Mouse (Mus musculus) thymus, adult 2 months (tissue): ENCODE data around the gene Adgre5. TPM values are rescaled to one million over a fixed set of nuclear protein-coding genes. Genes with fewer than 3 reads are reported as not detected.

Experiments
- DNase-seq: peaks from one replicate; pipeline ENCODE4 v3.0.0; 2021
- H3K27ac ChIP-seq: fragments of 200-500 bp; 2 replicates; pipeline ENCODE4 v1.5.1; 2012; ENCODE audit warnings: low read length, control low read depth; ENCODE audit not compliant: control insufficient read depth, insufficient read depth
- H3K27me3 ChIP-seq: fragments of 200-500 bp; 2 replicates; pipeline ENCODE4 v1.6.1; 2012; ENCODE audit warnings: mild to moderate bottlenecking, low read length, moderate library complexity, mixed read lengths; ENCODE audit not compliant: control insufficient read depth, insufficient read depth
- H3K36me3 ChIP-seq: fragments of 200-500 bp; 2 replicates; pipeline ENCODE4 v1.6.1; 2012; ENCODE audit warnings: mild to moderate bottlenecking, low read length, moderate library complexity; ENCODE audit not compliant: control insufficient read depth, insufficient read depth
- H3K4me1 ChIP-seq: fragments of 200-500 bp; replicated peaks from 2 replicates; pipeline ENCODE4 v1.6.1; 2012; ENCODE audit warnings: low read length; ENCODE audit not compliant: control insufficient read depth, insufficient read depth
- H3K4me3 ChIP-seq: fragments of 200-500 bp; 2 replicates; pipeline ENCODE4 v1.5.1; 2012; ENCODE audit warnings: mild to moderate bottlenecking, low read length, control low read depth, moderate library complexity; ENCODE audit not compliant: control insufficient read depth, insufficient read depth
- CTCF ChIP-seq: fragments of 200-500 bp; IDR thresholded peaks from 2 replicates; pipeline ENCODE4 v1.5.1; 2012; ENCODE audit warnings: mild to moderate bottlenecking, control low read depth, low read length, moderate library complexity, borderline replicate concordance; ENCODE audit not compliant: control insufficient read depth, poor library complexity, insufficient read depth; ENCODE audit errors: extremely low read depth
- POLR2A ChIP-seq: fragments of 200-500 bp; IDR thresholded peaks from 2 replicates; pipeline ENCODE4 v1.6.1; 2012; ENCODE audit warnings: mild to moderate bottlenecking, low read length, control low read depth, moderate library complexity; ENCODE audit not compliant: control insufficient read depth, poor library complexity, insufficient read depth; ENCODE audit errors: extremely low read depth
- WGBS: fragments of 180-500 bp; shearing (Covaris S2); methylation state at CpG from one replicate; pipeline ENCODE4 v1.1.7; 2018; 5-methylcytosine and 5-hydroxymethylcytosine counted together
- polyA plus RNA-seq: library from polyadenylated mRNA; depleted of rRNA; stranded (reverse); fragments of >200 nt; gene quantifications from 2 replicates; pipeline ENCODE4 v1.2.3, GENCODE M21; 2012

Adgre5 gene
- polyA plus RNA-seq, 1 experiment: 190 TPM

- H3K27me3 ChIP-seq: no peaks in the 10 kb centered on the region
- TF ChIP-seq POLR2A (no peak), CTCF (no peak)
- no peak for DNase-seq
- H3K27ac ChIP-seq: peak overlapping the region; percentile 45
- peak overlapping the region; percentile 81 for H3K4me3 ChIP-seq
- peaks cover 4% of the 10 kb centered on the region for H3K36me3 ChIP-seq
- H3K4me1 ChIP-seq: peaks cover 48% of the 10 kb centered on the region
- 25% methylated on average over 19 of the region's 19 CpGs for WGBS
Measured at GRCm38 (mm10) chr8:83697374-83698220, 43.5 kb downstream of the Adgre5 start.

GRCm38 (mm10) chr8:83695351-83696106, 45.6 kb downstream of the Adgre5 start:
- Histone ChIP-seq H3K27ac (peak overlapping the region; percentile 60), H3K4me3 (no peak overlapping the region), H3K27me3 (no peaks in the 10 kb centered on the region), H3K4me1 (peaks cover 48% of the 10 kb centered on the region), H3K36me3 (peaks cover 24% of the 10 kb centered on the region)
- WGBS: 54% methylated on average over 10 of the region's 17 CpGs
- peak; percentile 47 for DNase-seq
- TF ChIP-seq POLR2A: no peak
- no peak for TF ChIP-seq CTCF

GRCm38 (mm10) chr8:83694369-83695160, 46.6 kb downstream of the Adgre5 start:
- DNase-seq: no peak
- H3K36me3 ChIP-seq: peaks cover 33% of the 10 kb centered on the region
- no peak overlapping the region for H3K4me3 ChIP-seq
- peak overlapping the region; percentile 55 for H3K27ac ChIP-seq
- peaks cover 44% of the 10 kb centered on the region for H3K4me1 ChIP-seq
- TF ChIP-seq POLR2A (no peak), CTCF (no peak)
- H3K27me3 ChIP-seq: no peaks in the 10 kb centered on the region
- 63% methylated on average over 11 of the region's 11 CpGs for WGBS

GRCm38 (mm10) chr8:83693609-83694236, 47.4 kb downstream of the Adgre5 start:
- H3K4me3 ChIP-seq: peak overlapping the region; percentile 27

GRCm38 (mm10) chr8:83689264-83689663, 51.9 kb downstream of the Adgre5 start:
- Histone ChIP-seq H3K4me1 (peaks cover 10% of the 10 kb centered on the region), H3K4me3 (no peak overlapping the region), H3K27ac (no peak overlapping the region), H3K27me3 (no peaks in the 10 kb centered on the region), H3K36me3 (peaks cover 62% of the 10 kb centered on the region)
- 96% methylated on average over 6 of the region's 6 CpGs for WGBS
- DNase-seq: no peak
- TF ChIP-seq CTCF (no peak), POLR2A (no peak)

More at GRCm38 (mm10) chr8:83693609-83694236, 47.4 kb downstream of the Adgre5 start:
- Histone ChIP-seq H3K36me3 (peaks cover 39% of the 10 kb centered on the region), H3K27ac (0 out of 2 replicates have a peak overlapping the region, but pooled peaks have one; percentile 25), H3K4me1 (peaks cover 44% of the 10 kb centered on the region), H3K27me3 (no peaks in the 10 kb centered on the region)
- no peak for TF ChIP-seq POLR2A
- TF ChIP-seq CTCF: 0 out of 2 replicates have a peak, but pooled peaks have one; percentile 22
- peak; percentile 58 for DNase-seq
- WGBS: 38% methylated on average over 10 of the region's 10 CpGs
